Mouse (Mus musculus) limb, embryonic 10.5 days (tissue): Measurements from ENCODE around the gene Sash1. TPM values are rescaled to one million over a fixed set of nuclear protein-coding genes. Genes with fewer than 3 reads are reported as not detected.

Experiments
- DNase-seq: peaks from one replicate; pipeline ENCODE4 v3.0.0-alpha.2; 2017; ENCODE audit warnings: low spot score
- H3K27ac ChIP-seq: fragments of 300-500 bp; sonication (generic); 2 replicates; pipeline ENCODE4 v1.5.1; 2016; ENCODE audit warnings: mild to moderate bottlenecking
- H3K27me3 ChIP-seq: fragments of 300-500 bp; sonication (generic); 2 replicates; pipeline ENCODE4 v1.6.1; 2016; ENCODE audit warnings: low read depth, mild to moderate bottlenecking; ENCODE audit not compliant: poor library complexity, severe bottlenecking
- H3K36me3 ChIP-seq: fragments of 300-500 bp; sonication (generic); 2 replicates; pipeline ENCODE4 v1.6.1; 2016; ENCODE audit warnings: mild to moderate bottlenecking, moderate library complexity
- H3K4me1 ChIP-seq: fragments of 300-500 bp; sonication (generic); 2 replicates; pipeline ENCODE4 v1.6.1; 2016
- H3K4me3 ChIP-seq: fragments of 300-500 bp; sonication (generic); 2 replicates; pipeline ENCODE4 v1.5.1; 2016; ENCODE audit warnings: mild to moderate bottlenecking, moderate library complexity
- H3K9me3 ChIP-seq: fragments of 300-500 bp; sonication (generic); replicated peaks from 2 replicates; pipeline ENCODE4 v1.6.1; 2016; ENCODE audit warnings: mild to moderate bottlenecking
- WGBS: fragments of 180-500 bp; shearing (Covaris S2); methylation state at CpG from one replicate; pipeline ENCODE4 v1.1.7; 2016; 5-methylcytosine and 5-hydroxymethylcytosine counted together
- polyA plus RNA-seq: library from polyadenylated mRNA; unstranded; fragments of >200 nt; fragmentation: Nextera tagmentation; extraction: Ambion mirVana; gene quantifications from 2 replicates; pipeline ENCODE4 v1.2.1, GENCODE M21; 2016

The Sash1 gene
- polyA plus RNA-seq, 1 experiment from 2014 or later = 4.7 TPM

DNA sequence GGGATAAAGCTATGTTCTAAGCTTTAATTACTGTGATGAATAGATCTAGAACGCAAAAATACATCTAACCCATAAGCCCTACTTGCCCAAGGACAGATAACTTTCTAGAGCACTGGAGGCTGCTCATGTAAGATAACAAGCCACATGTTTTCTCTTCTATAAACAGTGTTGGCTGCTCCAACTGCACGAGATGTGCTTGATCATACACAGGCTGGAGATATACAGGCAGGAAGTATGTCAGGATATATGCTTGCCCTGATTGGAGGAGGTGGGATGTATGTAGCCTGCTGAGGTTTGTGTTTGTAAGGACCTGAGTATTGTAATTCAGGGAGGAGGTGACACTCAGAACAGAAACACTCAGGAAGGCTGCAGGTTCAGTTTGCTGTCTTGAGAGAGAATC lies 31.9 kb upstream of the Sash1 start:
- Histone ChIP-seq H3K27ac (no peak overlapping the region), H3K4me3 (no peak overlapping the region), H3K36me3 (no peaks in the 10 kb centered on the region), H3K9me3 (no peaks in the 10 kb centered on the region), H3K27me3 (no peaks in the 10 kb centered on the region), H3K4me1 (no peaks in the 10 kb centered on the region; the same call in 1 of the 2 replicates)
- no peak for DNase-seq
- WGBS = 87% methylated on average over 2 of the region's 2 CpGs

- Histone ChIP-seq H3K4me3 (no peak overlapping the region), H3K27ac (no peak overlapping the region), H3K4me1 (no peaks in the 10 kb centered on the region; the same call in 1 of the 2 replicates), H3K9me3 (no peaks in the 10 kb centered on the region), H3K27me3 (no peaks in the 10 kb centered on the region), H3K36me3 (no peaks in the 10 kb centered on the region)
- no peak for DNase-seq
- WGBS = 91% methylated on average over 4 of the region's 4 CpGs
Observed at GRCm38 (mm10) chr10:8917350-8917749, 31.5 kb upstream of the Sash1 start.

GRCm38 (mm10) chr10:8915755-8916154 lies 29.9 kb upstream of the Sash1 start:
- 81% methylated on average over 5 of the region's 5 CpGs for WGBS
- H3K27me3 ChIP-seq = no peaks in the 10 kb centered on the region

DNA sequence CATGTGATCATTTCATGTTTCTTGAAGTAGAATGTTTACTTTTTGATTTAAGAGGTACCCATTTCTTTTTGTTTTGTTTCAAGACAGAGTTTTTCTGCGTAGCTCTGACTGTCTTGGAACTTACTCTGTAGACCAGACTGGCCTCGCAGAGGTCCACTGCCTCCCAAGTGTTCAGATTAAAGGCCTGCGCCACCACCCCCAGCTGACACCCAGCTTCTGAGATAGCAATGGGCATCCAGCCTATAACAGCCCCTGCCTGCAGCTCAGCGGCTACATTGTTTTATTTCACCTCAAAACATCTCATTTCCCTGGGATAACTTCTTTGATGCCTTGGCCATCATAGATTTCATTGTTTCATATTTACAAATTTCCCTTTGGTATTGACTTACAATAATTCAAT lies 28.0 kb upstream of the Sash1 start:
- Histone ChIP-seq H3K9me3 (no peaks in the 10 kb centered on the region), H3K27ac (no peak overlapping the region), H3K4me3 (no peak overlapping the region), H3K27me3 (no peaks in the 10 kb centered on the region), H3K36me3 (no peaks in the 10 kb centered on the region), H3K4me1 (peaks cover 13% of the 10 kb centered on the region)
- no peak for DNase-seq
- 89% methylated on average over 4 of the region's 4 CpGs for whole genome bisulfite sequencing

More at GRCm38 (mm10) chr10:8915755-8916154, 29.9 kb upstream of the Sash1 start:
- Histone ChIP-seq H3K9me3 (no peaks in the 10 kb centered on the region), H3K4me1 (peaks cover 4% of the 10 kb centered on the region), H3K36me3 (no peaks in the 10 kb centered on the region), H3K27ac (no peak overlapping the region), H3K4me3 (no peak overlapping the region)
- no peak for DNase-seq

DNA sequence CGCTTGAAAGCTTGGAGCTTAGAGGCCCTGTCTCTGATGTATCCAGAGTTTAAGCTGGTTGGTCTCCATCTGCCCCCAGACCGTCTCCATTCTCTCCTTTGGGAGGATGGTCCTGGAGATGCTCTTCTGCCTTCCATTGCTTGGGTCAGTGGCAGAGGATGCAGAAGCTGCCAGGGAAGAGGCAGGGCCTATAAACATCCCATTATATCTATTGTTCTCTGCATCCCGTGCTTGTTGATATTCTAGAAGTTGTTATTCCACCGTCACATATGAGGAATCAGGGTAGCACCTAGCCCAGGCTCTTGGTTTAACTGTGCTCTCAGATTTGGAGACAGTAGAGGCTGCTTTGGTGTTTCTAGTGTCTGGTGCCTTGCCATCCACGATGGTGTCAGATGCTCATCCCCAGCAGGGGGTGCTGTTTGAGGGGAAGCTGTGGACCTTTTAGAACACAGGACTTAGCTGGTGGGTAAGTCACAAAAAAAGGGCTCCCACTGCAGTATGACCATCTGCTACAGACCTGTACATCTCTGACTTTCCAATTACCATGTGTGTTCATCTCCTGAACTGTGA lies 26.9 kb upstream of the Sash1 start:
- 83% methylated on average over 5 of the region's 5 CpGs for WGBS
- H3K27me3 ChIP-seq = no peaks in the 10 kb centered on the region
- peaks cover 13% of the 10 kb centered on the region for H3K4me1 ChIP-seq
- no peak overlapping the region for H3K27ac ChIP-seq
- H3K36me3 ChIP-seq = no peaks in the 10 kb centered on the region
- no peak overlapping the region for H3K4me3 ChIP-seq
- DNase-seq = no peak
- H3K9me3 ChIP-seq = no peaks in the 10 kb centered on the region

GRCm38 (mm10) chr10:8912213-8912612 lies 26.3 kb upstream of the Sash1 start:
- Histone ChIP-seq H3K4me3 (no peak overlapping the region), H3K36me3 (no peaks in the 10 kb centered on the region), H3K9me3 (no peaks in the 10 kb centered on the region), H3K27ac (no peak overlapping the region), H3K4me1 (peaks cover 13% of the 10 kb centered on the region), H3K27me3 (no peaks in the 10 kb centered on the region)
- 64% methylated on average over 4 of the region's 4 CpGs for WGBS
- DNase-seq = no peak

GRCm38 (mm10) chr10:8910237-8910990 lies 24.5 kb upstream of the Sash1 start:
- DNase-seq = peak; percentile 49
- Histone ChIP-seq H3K4me1 (peaks cover 13% of the 10 kb centered on the region), H3K27me3 (no peaks in the 10 kb centered on the region), H3K9me3 (no peaks in the 10 kb centered on the region), H3K27ac (peak overlapping the region; percentile 64), H3K4me3 (no peak overlapping the region), H3K36me3 (no peaks in the 10 kb centered on the region)
- 64% methylated on average over 16 of the region's 16 CpGs for WGBS

GRCm38 (mm10) chr10:8903086-8903485 lies 17.2 kb upstream of the Sash1 start:
- Histone ChIP-seq H3K27me3 (no peaks in the 10 kb centered on the region), H3K36me3 (no peaks in the 10 kb centered on the region), H3K4me3 (no peak overlapping the region), H3K4me1 (peaks cover 28% of the 10 kb centered on the region), H3K9me3 (no peaks in the 10 kb centered on the region), H3K27ac (no peak overlapping the region)
- 91% methylated on average over 6 of the region's 6 CpGs for WGBS
- no peak for DNase-seq

DNA sequence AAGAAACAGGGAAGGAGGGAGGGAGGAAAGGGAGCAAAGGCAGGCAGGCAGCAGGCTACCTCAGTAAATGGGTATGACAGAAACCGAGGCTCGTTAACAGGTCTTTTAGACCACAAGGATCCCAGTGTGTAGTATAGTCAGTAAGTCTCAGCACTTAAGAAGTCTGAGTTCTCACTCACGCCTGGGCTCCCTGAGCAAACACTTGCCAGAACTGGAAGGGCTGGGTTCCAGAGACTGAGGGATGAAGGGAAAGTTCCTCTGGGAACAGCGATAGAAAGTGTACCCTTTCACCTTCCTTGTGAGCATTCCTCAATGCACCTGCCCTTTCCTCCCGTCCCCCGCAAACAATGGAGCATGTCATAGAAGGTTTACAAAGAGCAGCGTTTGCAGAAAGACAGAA lies 16.5 kb upstream of the Sash1 start:
- 88% methylated on average over 7 of the region's 7 CpGs for WGBS
- no peak for DNase-seq
- H3K27ac ChIP-seq = no peak overlapping the region
- H3K27me3 ChIP-seq = no peaks in the 10 kb centered on the region
- H3K4me3 ChIP-seq = no peak overlapping the region
- no peaks in the 10 kb centered on the region for H3K36me3 ChIP-seq
- peaks cover 32% of the 10 kb centered on the region for H3K4me1 ChIP-seq
- H3K9me3 ChIP-seq = no peaks in the 10 kb centered on the region

DNA sequence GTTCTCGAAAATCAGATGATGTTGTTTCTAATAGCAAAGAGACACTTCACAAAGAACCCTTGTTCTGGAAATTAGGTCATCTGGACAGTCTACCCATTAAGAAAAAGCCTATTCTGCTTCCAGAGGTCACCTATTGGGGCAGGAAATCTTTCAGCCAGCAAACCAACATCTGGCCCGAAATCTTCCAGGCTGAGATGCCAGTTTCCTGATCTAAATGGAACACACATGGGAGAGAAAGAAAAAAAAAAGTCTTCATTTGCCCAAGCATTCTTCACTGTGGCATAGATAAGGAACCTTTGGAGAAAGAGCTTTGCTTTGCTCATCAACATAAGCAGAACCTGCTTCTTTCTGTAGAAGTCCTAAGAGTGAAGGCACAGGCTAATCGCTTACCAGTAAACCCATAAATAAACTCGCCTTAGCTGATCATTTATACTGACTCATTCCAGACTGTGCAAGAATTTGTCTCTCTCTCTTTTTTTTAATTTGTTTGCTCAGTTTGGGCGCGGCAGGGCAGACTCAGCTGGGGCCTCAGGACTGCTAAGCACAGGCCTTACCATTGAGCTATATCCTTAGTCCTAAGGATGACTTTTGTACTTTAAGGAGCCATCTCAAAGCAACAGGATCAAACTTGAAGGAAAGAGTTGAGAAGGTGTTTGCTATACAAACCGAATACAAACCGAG lies 13.1 kb upstream of the Sash1 start:
- Histone ChIP-seq H3K9me3 (no peaks in the 10 kb centered on the region), H3K4me1 (peaks cover 41% of the 10 kb centered on the region), H3K27ac (peak overlapping the region; percentile 79), H3K4me3 (no peak overlapping the region), H3K27me3 (no peaks in the 10 kb centered on the region), H3K36me3 (no peaks in the 10 kb centered on the region)
- WGBS = 53% methylated on average over 8 of the region's 8 CpGs
- DNase-seq = no peak

- 38% methylated on average over 5 of the region's 5 CpGs for WGBS
- Histone ChIP-seq H3K27me3 (no peaks in the 10 kb centered on the region), H3K27ac (peak overlapping the region; percentile 79; the same call in 1 of the 2 replicates), H3K4me1 (peaks cover 41% of the 10 kb centered on the region), H3K36me3 (no peaks in the 10 kb centered on the region), H3K4me3 (no peak overlapping the region), H3K9me3 (no peaks in the 10 kb centered on the region)
- DNase-seq = no peak
Observed at GRCm38 (mm10) chr10:8898099-8898777, 12.4 kb upstream of the Sash1 start.

- Histone ChIP-seq H3K27ac (no peak overlapping the region), H3K4me1 (peaks cover 29% of the 10 kb centered on the region), H3K36me3 (no peaks in the 10 kb centered on the region), H3K4me3 (no peak overlapping the region), H3K27me3 (no peaks in the 10 kb centered on the region), H3K9me3 (no peaks in the 10 kb centered on the region)
- WGBS = 87% methylated on average over 6 of the region's 6 CpGs
- DNase-seq = no peak
Observed at GRCm38 (mm10) chr10:8894965-8895515, 9.2 kb upstream of the Sash1 start.
